Mouse (Mus musculus): ENCODE data around the gene Srrm1. TPM values are rescaled to one million over a fixed set of nuclear protein-coding genes. Genes with fewer than 3 reads are reported as not detected.
A peak's percentile ranks its signal among the peaks of the same experiment; 100 is the strongest.
"Not testable (repeated sequence)": the region's sequence is repeated elsewhere in the genome, so short reads cannot be mapped to it uniquely, and the experiment has no call there.

Srrm1 gene
- polyA plus RNA-seq, 1 experiment from 2014 or later: 183 TPM

GRCm38 (mm10) chr4:135286833-135287395 is 66.2 kb downstream of the Srrm1 start:
- Histone ChIP-seq H3K4me3 (replicated peaks; ENCODE audit: low read depth, low read length) (no peak overlapping the region), H3K36me3 (ENCODE audit: insufficient read depth, low read length) (no peaks in the 10 kb centered on the region), H3K4me2 (ENCODE audit: low read length) (peak overlapping the region; percentile 34; the same call in 1 of the 2 replicates), H3K9ac (ENCODE audit: low read depth, low read length) (peak overlapping the region; percentile 46; the same call in 1 of the 2 replicates), H3K4me1 (replicated peaks; ENCODE audit: insufficient read depth, low read length) (peaks cover 20% of the 10 kb centered on the region), H3K27me3 (ENCODE audit: insufficient read depth, low read length) (no peaks in the 10 kb centered on the region), H3K9me3 (replicated peaks; ENCODE audit: low read length) (no peaks in the 10 kb centered on the region), H3K27ac (peak overlapping the region; percentile 27)
- WGBS: 11% methylated on average over 16 of the region's 16 CpGs
- no peak for TF ChIP-seq CTCF (IDR thresholded peaks at IDR 0.05; ENCODE audit: low read depth)
- DNase-seq (ENCODE audit: low spot score) (peak; percentile 64), ATAC-seq (replicated peaks; ENCODE audit: low FRiP score, low read depth) (no peak; the same call in 1 of the 2 replicates)

DNA sequence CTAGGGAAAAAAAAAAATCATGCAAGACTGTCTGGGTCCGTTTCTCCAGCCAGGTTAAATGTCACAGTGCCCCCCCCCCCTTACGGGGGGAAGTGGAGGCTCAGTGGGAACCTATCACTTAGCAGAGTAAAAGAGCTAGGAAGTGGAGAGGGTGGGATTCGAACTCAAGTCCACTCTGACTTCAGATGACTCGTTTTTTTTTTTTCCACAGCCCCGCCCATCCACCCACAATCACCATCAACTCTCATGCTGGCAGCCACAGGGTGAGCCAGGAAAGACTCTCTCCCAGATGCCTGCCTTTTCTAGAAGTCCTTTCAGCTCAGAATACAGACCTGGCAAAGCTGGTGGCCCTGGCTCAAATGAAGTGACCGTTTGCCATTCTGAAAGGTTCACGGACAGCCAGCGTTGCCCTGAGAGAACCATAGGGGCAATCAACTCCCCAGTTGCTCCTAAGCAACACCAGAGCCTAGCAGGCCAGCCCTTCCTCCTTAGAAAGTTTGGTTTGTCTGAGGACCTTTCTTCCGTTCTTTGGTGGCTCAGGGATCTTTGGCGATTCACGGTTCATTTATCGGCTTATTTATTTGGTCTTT is 67.0 kb downstream of the Srrm1 start:
- peak overlapping the region; percentile 27 for H3K27ac ChIP-seq
- H3K36me3 ChIP-seq (ENCODE audit: insufficient read depth, low read length): no peaks in the 10 kb centered on the region
- ATAC-seq (replicated peaks; ENCODE audit: low FRiP score, low read depth) (no peak), DNase-seq (ENCODE audit: low spot score) (no peak)
- 45% methylated on average over 12 of the region's 12 CpGs for WGBS
- no peaks in the 10 kb centered on the region for H3K9me3 ChIP-seq (replicated peaks; ENCODE audit: low read length)
- H3K4me1 ChIP-seq (replicated peaks; ENCODE audit: insufficient read depth, low read length): peaks cover 20% of the 10 kb centered on the region
- no peak overlapping the region for H3K9ac ChIP-seq (ENCODE audit: low read depth, low read length)
- no peak overlapping the region for H3K4me3 ChIP-seq (replicated peaks; ENCODE audit: low read depth, low read length)
- H3K27me3 ChIP-seq (ENCODE audit: insufficient read depth, low read length): no peaks in the 10 kb centered on the region
- H3K4me2 ChIP-seq (ENCODE audit: low read length): no peak overlapping the region
- TF ChIP-seq CTCF (IDR thresholded peaks at IDR 0.05; ENCODE audit: low read depth): no peak

GRCm38 (mm10) chr4:135285436-135285835 is 67.7 kb downstream of the Srrm1 start:
- no peak for TF ChIP-seq CTCF (IDR thresholded peaks at IDR 0.05; ENCODE audit: low read depth)
- Histone ChIP-seq H3K4me3 (replicated peaks; ENCODE audit: low read depth, low read length) (no peak overlapping the region), H3K27me3 (ENCODE audit: insufficient read depth, low read length) (no peaks in the 10 kb centered on the region), H3K9ac (ENCODE audit: low read depth, low read length) (no peak overlapping the region), H3K4me1 (replicated peaks; ENCODE audit: insufficient read depth, low read length) (peaks cover 20% of the 10 kb centered on the region), H3K36me3 (ENCODE audit: insufficient read depth, low read length) (no peaks in the 10 kb centered on the region), H3K27ac (no peak overlapping the region), H3K9me3 (replicated peaks; ENCODE audit: low read length) (no peaks in the 10 kb centered on the region), H3K4me2 (ENCODE audit: low read length) (no peak overlapping the region)
- ATAC-seq (replicated peaks; ENCODE audit: low FRiP score, low read depth) (no peak), DNase-seq (ENCODE audit: low spot score) (no peak)
- WGBS: 37% methylated on average over 8 of the region's 8 CpGs

- no peaks in the 10 kb centered on the region for H3K36me3 ChIP-seq (ENCODE audit: insufficient read depth, low read length)
- no peak overlapping the region for H3K9ac ChIP-seq (ENCODE audit: low read depth, low read length)
- no peak overlapping the region for H3K4me3 ChIP-seq (replicated peaks; ENCODE audit: low read depth, low read length)
- no peak for DNase-seq (ENCODE audit: low spot score)
- no peak overlapping the region for H3K4me2 ChIP-seq (ENCODE audit: low read length)
- 86% methylated on average over 7 of the region's 7 CpGs for WGBS
- H3K27me3 ChIP-seq (ENCODE audit: insufficient read depth, low read length): no peaks in the 10 kb centered on the region
- no peak overlapping the region for H3K27ac ChIP-seq
- no peak for ATAC-seq (replicated peaks; ENCODE audit: low FRiP score, low read depth)
- H3K9me3 ChIP-seq (replicated peaks; ENCODE audit: low read length): no peaks in the 10 kb centered on the region
- peaks cover 20% of the 10 kb centered on the region for H3K4me1 ChIP-seq (replicated peaks; ENCODE audit: insufficient read depth, low read length)
- TF ChIP-seq CTCF (IDR thresholded peaks at IDR 0.05; ENCODE audit: low read depth): peak; percentile 29; the same call in 1 of the 2 replicates
Measured at GRCm38 (mm10) chr4:135283875-135284274, 69.2 kb downstream of the Srrm1 start.

GRCm38 (mm10) chr4:135283417-135283816 is 69.7 kb downstream of the Srrm1 start:
- 70% methylated on average over 4 of the region's 4 CpGs for WGBS
- Histone ChIP-seq H3K36me3 (ENCODE audit: insufficient read depth, low read length) (no peaks in the 10 kb centered on the region), H3K4me2 (ENCODE audit: low read length) (no peak overlapping the region), H3K27ac (no peak overlapping the region), H3K9ac (ENCODE audit: low read depth, low read length) (no peak overlapping the region), H3K27me3 (ENCODE audit: insufficient read depth, low read length) (no peaks in the 10 kb centered on the region), H3K4me3 (replicated peaks; ENCODE audit: low read depth, low read length) (no peak overlapping the region), H3K4me1 (replicated peaks; ENCODE audit: insufficient read depth, low read length) (peaks cover 20% of the 10 kb centered on the region), H3K9me3 (replicated peaks; ENCODE audit: low read length) (no peaks in the 10 kb centered on the region)
- no peak for TF ChIP-seq CTCF (IDR thresholded peaks at IDR 0.05; ENCODE audit: low read depth)
- DNase-seq (ENCODE audit: low spot score) (no peak), ATAC-seq (replicated peaks; ENCODE audit: low FRiP score, low read depth) (no peak)

DNA sequence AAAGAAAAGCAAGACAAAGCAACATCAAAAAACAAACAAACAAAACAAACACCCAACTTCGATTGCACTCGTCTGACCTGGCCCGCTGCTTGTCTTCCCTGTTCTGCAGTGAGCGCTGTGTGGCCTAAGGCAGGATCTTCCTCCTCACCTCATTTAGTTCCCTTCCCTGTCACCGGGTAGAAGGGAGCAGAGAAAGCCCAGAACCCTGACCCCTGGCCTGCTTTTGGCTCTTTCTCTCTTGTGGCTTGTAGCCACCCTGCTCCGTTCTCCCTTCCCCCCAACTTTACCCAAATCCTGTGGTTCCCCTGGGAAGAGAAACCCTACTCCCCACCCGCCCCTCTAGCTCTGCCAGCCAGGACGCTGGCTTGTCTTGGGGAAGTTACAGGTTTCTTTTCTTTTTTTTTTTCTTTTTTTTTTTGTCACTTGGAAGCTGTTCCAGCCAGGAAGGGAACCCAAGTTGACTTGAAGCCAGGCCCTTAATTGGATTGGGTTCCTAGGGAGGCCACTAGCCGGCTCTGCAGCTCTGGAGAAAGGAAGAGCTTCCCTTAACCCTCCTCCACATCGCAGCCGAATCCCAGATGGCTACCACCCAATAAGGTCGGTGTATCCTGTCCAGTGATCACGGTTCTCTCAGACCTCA is 70.3 kb downstream of the Srrm1 start:
- Histone ChIP-seq H3K27me3 (ENCODE audit: insufficient read depth, low read length) (no peaks in the 10 kb centered on the region), H3K4me1 (replicated peaks; ENCODE audit: insufficient read depth, low read length) (peaks cover 20% of the 10 kb centered on the region), H3K27ac (no peak overlapping the region), H3K36me3 (ENCODE audit: insufficient read depth, low read length) (no peaks in the 10 kb centered on the region), H3K9ac (ENCODE audit: low read depth, low read length) (no peak overlapping the region), H3K4me2 (ENCODE audit: low read length) (no peak overlapping the region), H3K4me3 (replicated peaks; ENCODE audit: low read depth, low read length) (no peak overlapping the region), H3K9me3 (replicated peaks; ENCODE audit: low read length) (no peaks in the 10 kb centered on the region)
- no peak for TF ChIP-seq CTCF (IDR thresholded peaks at IDR 0.05; ENCODE audit: low read depth)
- no peak for ATAC-seq (replicated peaks; ENCODE audit: low FRiP score, low read depth)
- no peak for DNase-seq (ENCODE audit: low spot score)
- 47% methylated on average over 13 of the region's 13 CpGs for WGBS

GRCm38 (mm10) chr4:135280016-135280415 is 73.1 kb downstream of the Srrm1 start:
- not testable (repeated sequence) for H3K27me3 ChIP-seq (ENCODE audit: insufficient read depth, low read length); H3K36me3 ChIP-seq (ENCODE audit: insufficient read depth, low read length); ATAC-seq (replicated peaks; ENCODE audit: low FRiP score, low read depth); H3K4me3 ChIP-seq (replicated peaks; ENCODE audit: low read depth, low read length); H3K9me3 ChIP-seq (replicated peaks; ENCODE audit: low read length); H3K9ac ChIP-seq (ENCODE audit: low read depth, low read length); H3K4me2 ChIP-seq (ENCODE audit: low read length); H3K27ac ChIP-seq; H3K4me1 ChIP-seq (replicated peaks; ENCODE audit: insufficient read depth, low read length); DNase-seq (ENCODE audit: low spot score)
- WGBS: 61% methylated on average over 2 of the region's 2 CpGs

All from kidney, postnatal 0 days (tissue).